Mouse (Mus musculus) erythroblast, embryonic 14.5 days (primary cell): Measurements from ENCODE around the gene Tnfrsf26.
"Not testable (repeated sequence)": the region's sequence is repeated elsewhere in the genome, so short reads cannot be mapped to it uniquely, and the experiment has no call there.

ENCODE experiments used
- GATA1 ChIP-seq: IDR thresholded peaks from 2 replicates; pipeline ENCODE4 v1.6.1; 2012; ENCODE audit warnings: low read length, inconsistent platforms, mixed read lengths
- TAL1 ChIP-seq: IDR thresholded peaks from 3 replicates; pipeline ENCODE4 v1.6.1; 2012; ENCODE audit warnings: low read length, inconsistent platforms, mixed read lengths

GRCm38 (mm10) chr7:143643949-143644348 is 15.4 kb upstream of the Tnfrsf26 start:
- not testable (repeated sequence) for TF ChIP-seq GATA1, TAL1
